Mouse (Mus musculus): ENCODE data around the gene Ly6g5b.
"Not testable (repeated sequence)": the region's sequence is repeated elsewhere in the genome, so short reads cannot be mapped to it uniquely, and the experiment has no call there.

The Ly6g5b gene

DNA sequence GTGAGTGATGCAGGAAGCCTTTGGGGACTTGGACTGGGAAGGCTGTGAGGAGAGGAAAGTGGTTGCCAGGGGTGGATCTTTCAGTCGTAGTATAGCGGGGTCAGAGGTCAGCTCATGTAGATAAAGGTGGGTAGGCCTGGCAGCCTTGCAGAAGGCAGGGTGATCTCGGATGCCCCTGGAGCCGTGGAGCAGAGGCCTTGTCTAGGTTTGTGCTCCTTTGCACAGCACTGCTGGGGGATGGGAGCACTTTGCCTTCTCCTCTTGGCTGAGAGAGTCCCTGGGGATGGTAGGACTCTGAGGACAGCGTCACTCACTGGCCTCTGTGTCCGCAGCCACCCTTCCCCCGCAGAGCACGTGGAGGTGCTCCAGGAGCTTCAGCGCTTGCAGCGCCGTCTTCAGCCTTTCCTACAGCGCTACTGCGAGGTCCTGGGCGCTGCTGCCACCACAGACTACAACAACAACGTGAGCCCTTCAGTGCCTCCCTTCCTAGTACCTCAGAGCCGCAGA, 25.3 kb upstream of the Ly6g5b start:
- DNase-seq (ENCODE audit: low spot score in 2 of 2) = no peak

DNA sequence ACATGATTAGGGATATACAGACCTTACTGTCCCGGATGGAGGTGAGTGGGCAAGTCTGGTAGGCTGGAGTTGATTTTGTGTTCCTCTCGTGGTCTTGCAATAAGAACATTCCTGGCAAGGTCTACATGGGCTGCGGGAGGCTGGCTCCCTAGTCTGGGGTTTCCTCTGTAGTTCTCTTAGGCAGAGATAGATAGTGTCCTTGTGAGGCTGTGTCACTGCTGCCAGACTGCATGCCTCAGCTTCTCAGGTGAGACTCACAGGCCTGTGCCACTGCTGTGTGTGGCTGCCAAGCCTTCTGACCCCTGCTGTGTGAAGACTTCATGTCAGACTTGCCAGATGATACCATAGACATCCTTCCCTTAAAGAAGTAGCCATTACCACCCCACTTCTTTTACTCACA, 24.0 kb upstream of the Ly6g5b start:
- no peak for DNase-seq (ENCODE audit: low spot score in 2 of 2)

DNA sequence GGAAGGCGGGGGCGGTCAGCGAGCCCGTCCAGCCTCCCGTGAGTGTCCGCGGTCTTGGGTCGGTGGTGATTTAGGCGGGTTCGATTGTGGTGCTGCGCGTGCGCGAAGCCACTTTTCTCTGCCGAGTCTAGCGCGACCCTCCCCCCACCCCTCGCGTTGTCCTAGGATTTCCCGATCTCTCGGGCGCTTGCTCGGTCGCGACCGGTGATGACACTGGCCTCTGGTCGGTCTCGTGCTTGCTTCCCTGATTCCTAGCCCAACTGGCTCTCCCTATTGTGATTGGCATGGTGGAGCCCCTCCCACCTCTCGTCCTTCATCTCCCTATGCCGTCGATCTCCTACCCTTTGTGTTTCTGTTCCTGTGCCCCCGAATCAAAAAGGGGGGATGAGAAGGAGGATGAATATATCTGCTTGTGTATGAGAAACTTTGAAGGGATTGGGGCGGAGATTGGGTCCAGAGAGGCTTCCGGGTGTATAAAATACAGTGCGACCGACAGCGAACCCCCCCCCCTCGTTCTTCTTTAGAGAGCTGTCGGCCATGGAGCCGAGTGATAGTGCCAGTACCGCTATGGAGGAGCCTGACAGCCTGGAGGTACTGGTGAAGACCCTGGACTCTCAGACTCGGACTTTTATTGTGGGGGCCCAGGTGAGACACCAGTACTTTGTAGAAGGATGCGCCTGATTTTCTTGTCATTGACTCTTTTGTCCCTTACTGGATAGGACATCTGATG, 20.5 kb upstream of the Ly6g5b start:
- no peak for DNase-seq (ENCODE audit: low spot score in 2 of 2)

DNA sequence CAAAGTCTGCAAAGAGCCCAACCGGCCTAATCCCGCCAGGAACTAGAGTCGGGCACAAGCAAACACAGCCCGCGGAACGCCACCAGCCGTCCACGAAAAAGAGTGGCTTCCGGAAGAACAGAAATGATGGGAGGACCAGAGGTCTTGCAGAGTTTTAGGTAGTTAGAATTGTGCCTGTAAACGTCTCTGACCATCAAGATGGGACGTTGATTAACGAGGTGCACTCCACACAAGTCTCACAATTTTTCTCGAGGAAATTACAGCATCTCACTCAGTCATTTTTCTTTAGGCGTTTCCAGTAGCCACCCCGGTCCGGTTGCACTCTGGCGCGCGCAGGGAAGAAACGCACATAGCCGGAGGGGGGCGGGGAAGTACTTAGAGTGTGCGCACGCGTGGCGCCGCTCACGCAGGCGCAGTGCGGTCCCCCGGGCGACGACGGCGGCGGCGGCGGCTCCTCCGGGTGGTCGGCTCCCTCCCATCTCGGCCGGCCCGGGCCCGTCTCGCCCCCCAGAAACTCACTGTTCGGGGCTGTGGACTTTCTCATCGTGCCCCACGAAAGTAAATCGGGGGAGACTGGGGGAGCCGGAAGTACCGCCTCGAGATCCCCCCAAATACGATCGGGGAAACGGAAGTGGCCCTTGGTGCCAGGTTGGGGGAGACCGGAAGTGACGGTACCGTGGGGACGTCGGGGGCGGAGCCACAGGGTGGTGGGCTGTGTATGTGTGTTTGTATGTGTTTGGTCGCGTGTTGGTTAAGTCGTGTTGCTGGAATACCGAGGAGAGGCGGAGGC, 19.8 kb upstream of the Ly6g5b start, which contains the start of gene Bag6:
Gene Bag6, plus strand, starts transcription at position 378 of the 790 bp plus-strand sequence.
- DNase-seq (ENCODE audit: low spot score in 2 of 2) = peak; percentile 87 to 93

DNA sequence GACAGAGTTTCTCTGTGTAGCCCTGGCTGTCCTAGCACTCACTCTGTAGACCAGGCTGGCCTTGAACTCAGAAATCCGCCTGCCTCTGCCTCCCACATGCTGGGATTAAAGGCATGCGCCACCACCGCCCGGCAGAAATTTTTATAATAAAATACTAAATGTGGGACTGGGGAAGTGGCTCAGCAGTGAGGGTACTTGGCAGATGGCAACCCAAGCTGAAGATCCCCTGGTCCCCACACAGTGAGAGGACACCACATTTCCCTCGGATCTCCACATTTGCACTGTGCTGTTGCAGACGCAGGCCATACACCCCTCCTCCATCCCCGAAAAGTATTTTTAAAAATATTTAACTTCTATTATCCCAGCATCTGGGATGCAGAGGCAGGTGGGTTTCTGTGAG, 18.3 kb upstream of the Ly6g5b start:
- DNase-seq (ENCODE audit: low spot score in 2 of 2) = no peak

DNA sequence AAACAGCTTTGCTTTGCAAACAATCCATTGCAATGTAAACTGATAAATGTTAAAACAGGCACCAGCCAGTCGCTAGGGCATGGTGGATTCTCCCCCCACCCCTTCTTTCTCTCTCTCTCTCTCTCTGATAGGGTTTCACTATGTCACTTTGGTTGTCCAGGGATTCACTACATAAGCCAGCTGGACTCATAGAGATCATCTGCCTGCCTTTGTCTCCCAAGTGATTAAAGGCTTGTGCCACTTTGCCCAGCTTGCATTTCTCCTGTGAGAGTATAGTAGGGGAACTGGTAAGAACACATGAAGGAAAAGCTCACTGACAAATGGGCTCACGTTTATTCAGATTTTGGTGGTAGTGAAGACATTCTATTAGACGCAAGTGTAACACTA, 16.9 kb upstream of the Ly6g5b start:
- DNase-seq (ENCODE audit: low spot score in 2 of 2) = no peak

DNA sequence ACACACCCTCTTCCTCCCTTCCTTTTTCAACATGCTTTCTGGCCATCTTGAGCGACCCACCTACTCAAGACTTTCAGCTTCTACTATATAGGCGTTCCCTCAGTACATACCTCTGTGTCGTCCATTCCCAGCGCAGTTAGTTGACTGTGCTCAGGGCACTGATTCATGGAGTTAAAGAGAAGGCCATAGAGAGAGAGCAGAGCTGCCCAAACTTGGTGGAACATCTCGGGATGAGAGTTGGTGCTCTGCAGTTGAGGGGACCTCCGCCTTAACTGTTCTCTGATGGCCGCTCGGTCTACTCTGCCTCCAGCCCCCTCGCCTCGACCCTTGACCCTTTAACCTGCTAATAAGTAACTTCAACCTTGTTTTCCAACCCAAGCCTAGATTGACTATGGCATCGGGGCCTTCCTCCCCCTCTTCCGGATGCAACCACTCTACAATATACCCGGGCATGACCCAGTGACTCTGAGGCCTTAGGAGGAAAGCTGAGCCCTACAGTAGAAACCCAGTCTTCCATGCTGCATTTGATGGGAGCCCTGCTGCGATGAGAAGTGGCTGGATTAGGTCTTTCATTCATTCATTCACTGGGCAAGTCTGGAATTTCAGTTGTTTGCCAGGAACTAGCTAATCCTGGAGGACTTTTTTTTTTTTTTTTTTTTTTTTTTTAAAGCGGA, 16.4 kb upstream of the Ly6g5b start, which contains the start of gene Apom:
Gene Apom, minus strand, starts transcription at position 551 of the 674 bp plus-strand sequence.
- no peak for DNase-seq (ENCODE audit: low spot score in 2 of 2)

DNA sequence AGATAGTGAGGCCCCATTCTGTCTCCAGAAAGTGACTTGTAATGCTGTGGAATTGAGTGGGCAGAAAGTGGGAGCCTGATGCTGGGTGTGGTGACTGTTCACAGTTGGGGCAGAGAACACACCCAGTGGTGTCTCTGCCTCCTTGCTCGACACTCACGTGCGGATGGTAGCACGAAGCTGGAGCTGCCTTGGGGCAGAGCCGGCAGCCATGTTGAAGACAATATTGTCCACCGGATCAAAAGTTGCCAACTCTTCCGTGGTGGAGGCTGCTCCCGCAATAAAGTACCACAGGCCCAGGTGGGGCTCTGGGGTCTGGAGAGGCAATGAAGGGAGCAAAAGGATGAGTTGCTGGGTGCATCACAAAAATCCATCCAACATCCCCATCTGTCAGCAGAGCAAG, 15.8 kb upstream of the Ly6g5b start:
- DNase-seq (ENCODE audit: low spot score in 2 of 2) = no peak

DNA sequence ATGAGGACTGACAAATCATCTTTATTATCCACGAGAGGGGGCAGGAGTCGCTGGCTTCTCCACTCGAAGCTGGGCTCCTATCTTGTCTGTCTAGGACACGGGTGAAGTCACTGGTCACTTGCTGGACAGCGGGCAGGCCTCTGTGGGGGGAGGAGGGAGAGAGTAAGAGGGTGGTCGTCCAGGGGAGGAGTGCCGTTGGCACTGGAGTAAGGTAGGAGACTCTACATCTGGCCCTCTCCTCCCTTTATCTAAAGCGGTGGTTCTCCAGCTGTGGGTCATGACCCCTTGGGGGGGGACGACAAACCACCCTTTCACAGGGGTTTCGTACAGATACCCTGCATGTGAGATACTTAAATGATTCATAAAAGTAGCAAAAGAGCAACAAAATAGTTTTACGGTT, 13.8 kb upstream of the Ly6g5b start:
- DNase-seq (ENCODE audit: low spot score in 2 of 2) = no peak

DNA sequence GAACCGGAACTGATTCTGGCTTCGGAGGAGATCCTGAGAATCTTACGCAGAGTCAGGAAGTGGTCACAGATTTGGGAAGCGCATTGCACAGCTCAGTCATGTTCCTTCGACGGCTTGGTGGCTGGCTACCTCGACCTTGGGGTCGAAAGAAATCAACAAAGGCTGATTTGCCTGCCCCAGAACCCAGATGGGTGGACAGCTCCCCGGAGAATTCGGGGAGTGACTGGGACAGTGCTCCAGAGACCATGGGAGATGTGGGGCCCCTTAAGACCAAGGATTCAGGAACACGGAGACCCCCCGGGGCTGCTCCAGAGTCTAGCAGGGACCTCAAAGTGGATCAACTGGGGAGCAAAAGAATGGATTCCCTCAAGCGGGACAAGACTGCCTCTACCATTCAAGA, 11.8 kb upstream of the Ly6g5b start:
- no peak for DNase-seq (ENCODE audit: low spot score in 2 of 2)

DNA sequence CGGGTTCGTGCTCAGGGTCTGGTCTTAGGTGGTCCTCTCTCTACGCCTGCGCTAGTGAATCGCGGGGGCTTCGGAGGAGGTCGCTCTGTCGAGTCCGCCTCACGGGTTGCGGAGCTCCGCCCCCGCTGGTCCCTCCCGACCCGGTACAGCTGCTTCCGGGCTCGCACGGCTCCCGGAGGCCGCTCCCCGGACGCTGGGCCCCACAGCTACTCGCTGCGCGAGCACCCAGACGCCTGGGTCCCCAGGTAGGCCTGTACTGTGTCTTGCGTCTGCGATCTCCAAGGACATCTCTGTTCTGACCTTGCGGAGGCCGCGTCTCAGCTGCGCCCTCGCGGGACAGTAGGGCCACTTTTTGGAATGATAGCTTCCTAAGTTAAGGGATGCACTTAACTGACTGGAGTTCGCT, 11.0 kb upstream of the Ly6g5b start, which contains the start of gene D17H6S53E:
Gene D17H6S53E, plus strand, starts transcription at position 168 of the 406 bp plus-strand sequence.
- peak; percentile 65 to 76 for DNase-seq (ENCODE audit: low spot score in 2 of 2)

DNA sequence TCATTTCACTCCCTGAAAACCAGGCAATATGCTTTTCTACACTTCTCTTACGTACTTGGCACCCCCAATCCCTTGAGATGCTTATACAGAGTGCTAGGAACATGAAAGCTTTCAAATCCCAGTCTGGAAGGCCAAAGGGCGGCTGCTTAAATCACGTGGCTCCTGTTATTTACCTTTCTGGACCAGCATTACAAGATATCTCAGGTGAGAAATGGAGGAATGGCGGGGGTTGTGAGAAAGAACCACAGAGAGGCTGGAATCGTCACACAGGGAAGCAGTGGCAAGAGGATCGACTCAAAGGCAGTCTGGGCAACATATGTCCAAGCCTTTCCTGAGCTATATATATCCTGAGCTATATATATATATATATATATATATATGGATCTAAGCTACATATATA, 10.3 kb upstream of the Ly6g5b start:
- no peak for DNase-seq (ENCODE audit: low spot score in 2 of 2)

DNA sequence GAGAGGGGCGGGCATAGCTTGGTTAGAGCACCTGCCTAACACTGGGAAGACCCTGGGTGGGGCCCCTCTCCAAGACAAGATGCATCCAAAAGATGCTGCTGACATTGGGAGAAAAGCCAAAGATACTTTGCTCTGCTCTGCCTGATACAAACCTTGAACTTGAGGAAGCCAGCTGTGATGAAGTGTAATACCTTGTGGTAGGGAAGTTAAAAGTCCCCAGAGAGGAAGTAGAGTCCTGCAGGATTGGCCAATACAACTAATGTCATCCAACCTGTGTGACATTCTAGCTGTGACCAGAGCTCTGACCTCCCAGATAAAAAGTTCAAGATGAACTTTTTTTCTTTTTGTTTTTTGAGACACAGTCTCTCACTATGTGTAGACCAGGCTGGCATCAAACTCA, 9.9 kb upstream of the Ly6g5b start:
- DNase-seq (ENCODE audit: low spot score in 2 of 2) = no peak

DNA sequence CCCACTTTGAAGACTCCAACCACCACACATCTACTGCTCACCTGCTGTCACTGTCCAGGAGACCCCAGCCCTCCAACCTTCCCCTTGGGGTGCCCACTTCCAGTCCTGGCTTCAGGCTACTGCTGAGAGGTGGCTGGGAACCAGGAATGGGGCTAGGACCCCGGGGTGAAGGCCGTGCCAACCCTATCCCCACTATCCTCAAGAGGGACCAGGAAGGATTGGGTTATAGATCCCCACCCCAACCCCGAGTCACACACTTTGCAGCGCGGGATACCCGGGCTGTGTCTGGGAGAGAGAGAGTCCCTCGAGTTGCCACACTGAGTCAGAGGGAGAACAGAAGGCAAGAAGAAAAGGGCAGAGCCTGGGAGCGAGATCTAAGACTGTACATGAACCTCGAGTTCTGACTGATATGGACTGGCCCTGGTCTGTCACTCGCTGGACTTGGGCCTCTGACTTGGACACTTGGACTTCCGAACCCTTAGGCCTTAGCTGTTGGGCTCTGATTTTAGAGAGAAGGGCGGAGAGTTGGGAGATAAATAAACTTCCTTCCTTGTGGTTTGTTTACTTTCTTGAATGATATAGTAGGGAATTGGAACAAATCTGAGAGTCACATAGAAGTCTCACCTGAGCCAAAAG, 9.2 kb upstream of the Ly6g5b start:
- DNase-seq (ENCODE audit: low spot score in 2 of 2) = not testable (repeated sequence)

DNA sequence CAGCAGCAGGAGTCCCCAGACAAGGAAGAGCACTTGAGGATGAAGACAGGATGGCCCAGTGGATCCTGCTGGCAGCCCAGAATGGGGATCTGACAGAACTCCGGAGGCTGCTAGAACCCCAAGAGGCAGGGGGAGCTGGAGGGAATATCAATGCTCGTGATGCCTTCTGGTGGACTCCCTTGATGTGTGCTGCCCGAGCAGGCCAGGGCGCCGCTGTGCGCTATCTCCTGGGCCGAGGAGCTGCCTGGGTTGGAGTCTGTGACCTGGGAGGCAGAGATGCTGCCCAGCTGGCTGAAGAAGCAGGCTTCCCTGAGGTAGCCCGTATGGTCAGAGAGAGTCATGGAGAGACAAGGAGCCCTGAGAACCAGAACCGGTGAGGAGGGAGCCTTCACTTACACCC, 8.1 kb upstream of the Ly6g5b start:
- DNase-seq (ENCODE audit: low spot score in 2 of 2) = not testable (repeated sequence)

DNA sequence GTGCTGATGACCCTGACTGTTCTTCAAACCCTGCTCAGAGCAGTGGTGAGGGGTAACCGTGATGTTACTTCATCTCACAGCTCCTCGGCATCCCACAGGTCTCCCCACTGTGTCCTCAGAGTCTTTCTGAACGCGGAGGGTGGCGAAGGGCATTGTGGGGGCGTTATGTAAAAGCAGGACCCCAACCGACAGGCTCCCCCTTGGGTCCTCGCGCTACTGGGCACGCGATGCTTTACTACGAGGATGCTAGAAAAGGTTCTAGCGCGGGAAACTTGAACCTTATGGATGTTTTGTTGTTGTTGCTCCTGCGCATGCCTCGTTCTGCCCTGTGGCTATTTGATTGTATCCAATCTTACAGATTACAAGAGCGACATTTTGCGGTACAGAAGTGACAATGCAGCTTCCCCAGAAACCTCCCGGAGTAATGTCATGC, 6.7 kb upstream of the Ly6g5b start, which contains the start of gene Csnk2b:
Gene Csnk2b, minus strand, starts transcription at position 183 of the 433 bp plus-strand sequence.
- no peak for DNase-seq (ENCODE audit: low spot score in 2 of 2)

DNA sequence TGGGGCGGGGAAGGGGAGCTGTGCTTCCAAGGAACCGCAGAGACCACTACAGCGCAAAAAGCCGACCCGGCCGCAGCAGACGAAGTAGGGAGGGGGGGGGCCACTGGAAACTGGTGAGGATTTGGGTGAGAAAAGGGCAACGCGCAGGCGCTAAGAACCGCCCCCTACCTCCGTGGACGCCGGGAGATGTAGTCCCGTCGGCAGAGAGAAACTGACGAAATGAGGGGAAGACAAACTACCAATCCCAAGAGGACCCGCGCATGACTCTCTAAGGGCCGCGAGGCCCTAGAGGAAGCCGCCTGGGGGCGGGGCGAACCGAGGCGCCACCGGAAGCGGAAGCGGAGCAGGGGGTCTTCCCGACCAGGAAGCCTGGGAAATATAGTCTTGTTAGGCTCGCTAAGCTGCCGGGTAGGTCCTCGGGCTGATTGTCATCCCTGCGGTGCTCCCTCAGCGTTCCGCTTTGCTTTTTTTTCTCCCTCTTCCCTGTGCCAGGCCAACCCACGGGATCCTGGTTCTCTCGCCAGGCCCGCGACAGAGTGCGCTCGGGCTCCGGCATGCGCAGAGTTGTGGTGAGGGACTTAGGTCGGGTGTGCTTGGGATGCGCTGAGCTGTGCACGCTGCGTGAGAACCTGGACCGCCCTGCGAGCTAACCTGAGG, 6.0 kb upstream of the Ly6g5b start, which contains the start of gene Gpank1:
Gene Gpank1, plus strand, starts transcription at position 313 of the 657 bp plus-strand sequence.
- DNase-seq (ENCODE audit: low spot score in 2 of 2) = peak; percentile 90 to 98

DNA sequence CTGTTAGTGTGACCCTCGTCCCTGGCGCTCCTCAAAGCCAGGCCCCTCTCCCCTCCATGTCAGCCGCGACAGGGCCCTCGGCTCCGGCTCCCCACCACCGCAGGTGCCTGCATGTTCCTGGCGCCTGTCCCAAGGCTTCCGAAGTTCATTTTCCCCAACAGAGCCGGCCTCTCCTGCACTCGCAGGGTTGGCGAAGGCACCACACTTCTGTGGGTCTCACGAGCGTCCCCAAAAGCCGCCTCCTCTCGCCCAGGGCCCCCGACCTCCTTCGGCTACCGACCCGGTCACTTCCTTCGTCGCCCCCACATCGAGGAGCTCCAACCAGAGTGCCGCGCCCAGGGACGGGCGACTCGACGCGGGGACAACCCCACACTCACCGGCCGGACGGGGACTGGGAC, 5.5 kb upstream of the Ly6g5b start:
- peak in 1 of 2 experiments; percentile 25 for DNase-seq (ENCODE audit: low spot score in 2 of 2)

DNA sequence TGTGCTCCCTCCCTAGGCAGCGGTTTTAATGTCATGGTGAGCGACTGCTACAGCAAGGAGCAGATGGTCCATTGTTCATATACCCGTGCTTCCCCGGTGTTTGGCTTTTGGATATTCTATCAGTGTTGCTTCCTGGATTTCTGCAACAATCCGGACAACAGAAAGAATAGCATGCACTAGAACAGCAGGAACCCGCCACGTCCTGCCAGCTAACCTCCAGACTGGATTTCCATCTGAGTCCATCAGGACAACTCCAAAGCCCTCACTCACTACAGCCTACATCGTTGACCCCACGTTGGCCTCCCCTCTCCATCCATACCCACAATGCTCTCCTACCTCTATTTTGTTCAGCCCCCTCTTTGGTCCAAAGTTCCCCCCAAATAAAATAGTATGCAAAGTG, 3.5 kb downstream of the Ly6g5b start:
- no peak for DNase-seq (ENCODE audit: low spot score in 2 of 2)

DNA sequence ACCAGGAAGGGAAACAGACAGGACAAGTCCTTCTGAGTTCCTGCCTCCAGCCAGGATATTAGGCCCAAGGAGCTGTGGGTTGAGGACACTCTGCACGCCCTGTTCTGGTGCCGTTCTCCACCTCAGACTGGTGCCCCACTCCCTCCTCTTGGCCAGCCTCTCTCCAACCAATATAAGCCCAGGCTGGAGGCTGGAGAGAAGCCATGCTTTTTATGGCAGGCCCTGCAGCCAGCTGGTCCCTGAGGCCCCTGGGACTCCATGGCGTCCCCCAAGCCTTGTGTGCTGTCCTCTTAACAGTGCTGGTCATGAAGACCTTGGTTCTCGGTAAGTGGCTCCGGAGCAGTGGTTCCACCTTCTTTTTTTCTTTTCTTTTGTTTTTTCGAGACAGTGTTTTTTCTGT, 7.1 kb downstream of the Ly6g5b start, which contains the start of gene Ly6g5c:
Gene Ly6g5c, plus strand, starts transcription at position 183 of the 400 bp plus-strand sequence.
- no peak for DNase-seq (ENCODE audit: low spot score in 2 of 2)

DNA sequence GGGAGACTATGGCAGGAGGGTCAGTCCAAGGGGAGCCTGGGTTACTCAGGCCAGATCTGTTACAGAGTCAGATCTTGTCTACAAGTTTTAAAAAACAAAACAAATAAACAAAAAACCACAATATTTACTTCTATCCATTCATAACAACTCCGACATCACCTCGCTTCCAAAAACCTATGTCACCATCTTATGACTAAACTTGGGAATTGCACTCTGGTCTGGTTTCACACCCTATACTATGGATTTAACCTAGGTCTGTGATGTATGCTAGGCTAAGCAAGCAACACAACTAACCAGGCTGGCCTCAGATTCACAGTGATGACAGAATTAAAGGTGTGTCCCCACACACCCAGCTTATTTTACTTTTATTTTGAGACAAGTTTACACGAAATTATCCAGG, 8.7 kb downstream of the Ly6g5b start:
- no peak for DNase-seq (ENCODE audit: low spot score in 2 of 2)
